Mouse (Mus musculus) left cerebral cortex, adult 2 months (tissue): Measurements from ENCODE around the gene Son. TPM values are rescaled to one million over a fixed set of nuclear protein-coding genes. Genes with fewer than 3 reads are reported as not detected.
"Not testable (repeated sequence)": the region's sequence is repeated elsewhere in the genome, so short reads cannot be mapped to it uniquely, and the experiment has no call there.

ENCODE experiments used
- DNase-seq, 2 experiments: peaks; one replicate each; pipeline ENCODE4 v3.0.0; 2021 to 2022; ENCODE audit warnings: low spot score in 2 of 2, mixed read lengths in 1 of 2; ENCODE audit errors: extremely low spot score in 1 of 2
- H3K27ac ChIP-seq: fragments of 200-600 bp; 2 replicates; pipeline ENCODE4 v1.8.1; 2022
- H3K4me3 ChIP-seq: fragments of 200-600 bp; 2 replicates; pipeline ENCODE4 v1.8.1; 2022
- CTCF ChIP-seq: fragments of 200-600 bp; IDR thresholded peaks from 2 replicates; pipeline ENCODE4 v1.8.1; 2022; ENCODE audit warnings: antibody characterized with exemption, mild to moderate bottlenecking, moderate library complexity
- intact Hi-C: fragments of 180-260 bp; cut with DNase I; formaldehyde crosslinking; loops from one replicate; pipeline ENCODE4 v1.15.1; 2025
- total RNA-seq, 2 experiments: library from RNA; stranded (reverse); gene quantifications; 2 replicates each; pipeline ENCODE4 v1.2.3; 2021

Son gene
- total RNA-seq, 2 experiments from 2014 or later: 221 to 228 TPM

GRCm38 (mm10) chr16:91639636-91640035 is 7.7 kb upstream of the Son start:
- no peak for TF ChIP-seq CTCF
- intact Hi-C loops: loop anchor here (10.0 kb wide), 1 partner anchor 595 kb away; the partner anchor contains the start of gene Paxbp1
- Histone ChIP-seq H3K27ac (peak overlapping the region; percentile 87; the same call in 1 of the 2 replicates), H3K4me3 (no peak overlapping the region)
- DNase-seq: no peak

GRCm38 (mm10) chr16:91640171-91640570 is 7.1 kb upstream of the Son start:
- H3K27ac ChIP-seq: peak overlapping the region; percentile 10; the same call in 1 of the 2 replicates
- intact Hi-C loops: loop anchor here (10.0 kb wide), 1 partner anchor 595 kb away; the partner anchor contains the start of gene Paxbp1

GRCm38 (mm10) chr16:91644901-91645300 is 2.4 kb upstream of the Son start:
- H3K4me3 ChIP-seq: no peak overlapping the region
- TF ChIP-seq CTCF: no peak
- intact Hi-C loops: loop anchor here (10.0 kb wide), 1 partner anchor 600 kb away; the partner anchor contains the start of gene Paxbp1
- DNase-seq: no peak
- no peak overlapping the region for H3K27ac ChIP-seq

More at GRCm38 (mm10) chr16:91640171-91640570, 7.1 kb upstream of the Son start:
- no peak for DNase-seq
- TF ChIP-seq CTCF: no peak
- no peak overlapping the region for H3K4me3 ChIP-seq

- not testable (repeated sequence) for DNase-seq, H3K27ac ChIP-seq, H3K4me3 ChIP-seq
- intact Hi-C loops: loop anchor here (10.0 kb wide), 1 partner anchor 601 kb away; the partner anchor contains the start of gene Paxbp1
Measured at GRCm38 (mm10) chr16:91645420-91645819, 1.9 kb upstream of the Son start.

- H3K4me3 ChIP-seq: peak overlapping the region; percentile 63
- no peak for DNase-seq
- no peak; the same call in 1 of the 2 replicates for TF ChIP-seq CTCF
- intact Hi-C loops: loop anchor here (2.0 to 10.0 kb wide), 2 partner anchors 49 to 601 kb away; partner anchors contain the start of genes Paxbp1 and Tmem50b
- peak overlapping the region; percentile 98 for H3K27ac ChIP-seq
Measured at GRCm38 (mm10) chr16:91645995-91646602, 1.2 kb upstream of the Son start.

GRCm38 (mm10) chr16:91646681-91647419 is 456 bp upstream of the Son start, which contains the start of gene Gart:
Gart (minus strand) TSS chr16:91646952.
- intact Hi-C loops: loop anchor here (2.0 to 10.0 kb wide), 2 partner anchors 50 to 602 kb away; partner anchors contain the start of genes Paxbp1 and Tmem50b
- H3K4me3 ChIP-seq: peak within 1 kb of the TSS; percentile 63
- TF ChIP-seq CTCF: no peak

GRCm38 (mm10) chr16:91648220-91648550 is 879 bp downstream of the Son start:
- intact Hi-C loops: loop anchor here (10.0 kb wide), 1 partner anchor 603 kb away; the partner anchor contains the start of gene Paxbp1

More at GRCm38 (mm10) chr16:91646681-91647419, 456 bp upstream of the Son start, which contains the start of gene Gart:
- peak; percentile 92 to 94 for DNase-seq
- H3K27ac ChIP-seq: peak within 1 kb of the TSS; percentile 98

GRCm38 (mm10) chr16:91649246-91649645 is 1.9 kb downstream of the Son start:
- H3K4me3 ChIP-seq: peak overlapping the region; percentile 63
- no peak overlapping the region for H3K27ac ChIP-seq
- DNase-seq: no peak
- no peak for TF ChIP-seq CTCF
- intact Hi-C loops: loop anchor here (10.0 kb wide), 1 partner anchor 604 kb away; the partner anchor contains the start of gene Paxbp1

More at GRCm38 (mm10) chr16:91648220-91648550, 879 bp downstream of the Son start:
- H3K4me3 ChIP-seq: peak overlapping the region; percentile 63
- DNase-seq: peak; percentile 73 to 75
- peak overlapping the region; percentile 98 for H3K27ac ChIP-seq
- TF ChIP-seq CTCF: no peak

GRCm38 (mm10) chr16:91649781-91650180 is 2.5 kb downstream of the Son start:
- no peak overlapping the region for H3K27ac ChIP-seq
- DNase-seq: no peak
- intact Hi-C loops: loop anchor here (5.0 to 10.0 kb wide), 2 partner anchors 38 to 605 kb away; partner anchors contain the start of genes Donson and Paxbp1
- TF ChIP-seq CTCF: no peak
- no peak overlapping the region; the same call in 1 of the 2 replicates for H3K4me3 ChIP-seq

- no peak for DNase-seq
- H3K4me3 ChIP-seq: no peak overlapping the region
- TF ChIP-seq CTCF: no peak
- intact Hi-C loops: loop anchor here (5.0 kb wide), 1 partner anchor 35 kb away; the partner anchor contains the start of gene Donson
- H3K27ac ChIP-seq: no peak overlapping the region
Measured at GRCm38 (mm10) chr16:91652191-91652590, 4.9 kb downstream of the Son start.

GRCm38 (mm10) chr16:91655285-91655684 is 8.0 kb downstream of the Son start:
- TF ChIP-seq CTCF: no peak
- no peak for DNase-seq
- intact Hi-C loops: no loop called here
- no peak overlapping the region for H3K4me3 ChIP-seq
- H3K27ac ChIP-seq: no peak overlapping the region
